Mouse (Mus musculus): ENCODE results near the gene Rraga. TPM values are rescaled to one million over a fixed set of nuclear protein-coding genes. Genes with fewer than 3 reads are reported as not detected.

Rraga gene
- total and polyA plus RNA-seq, 3 experiments: 9.6 to 182 (median 68.7) TPM

GRCm38 (mm10) chr4:86533406-86534090 lies 41.9 kb upstream of the Rraga start:
- Histone ChIP-seq H3K4me1 (ENCODE audit: control insufficient read depth in 1 of 2, insufficient read depth in 2 of 2, low read length in 2 of 2) (peaks cover 0 to 3% of the 10 kb centered on the region in 2 experiments; a peak in 1 of 4 replicates), H3K9ac (ENCODE audit: control insufficient read depth, low read depth, low read length, poor library complexity, severe bottlenecking) (no peak overlapping the region), H3K9me3 (replicated peaks; ENCODE audit: insufficient read depth, low read length) (no peaks in the 10 kb centered on the region), H3K79me2 (ENCODE audit: control insufficient read depth, insufficient read depth, low read length, poor library complexity) (no peaks in the 10 kb centered on the region), H3K27ac (ENCODE audit: control insufficient read depth, low read depth, low read length) (no peak overlapping the region), H3K4me3 (ENCODE audit: control insufficient read depth in 1 of 2, insufficient read depth in 1 of 2, low read depth in 2 of 2, low read length in 2 of 2) (no peak overlapping the region), H3K36me3 (ENCODE audit: control insufficient read depth in 1 of 2, insufficient read depth in 2 of 2, low read length in 2 of 2) (no peaks in the 10 kb centered on the region), H3K27me3 (ENCODE audit: control insufficient read depth in 1 of 2, insufficient read depth in 2 of 2, low read length in 2 of 2) (peaks cover 0 to 7% of the 10 kb centered on the region in 2 experiments; a peak in 3 of 4 replicates)
- TF ChIP-seq KAT2A (conservative IDR thresholded peaks at IDR 0.05; ENCODE audit: low read depth, low read length): no peak
- no peak for TF ChIP-seq ZMIZ1 (IDR thresholded peaks at IDR 0.05; ENCODE audit: low read depth, low read length)
- no peak for TF ChIP-seq ZKSCAN1 (IDR thresholded peaks at IDR 0.05; ENCODE audit: low read depth, low read length)
- no peak for TF ChIP-seq TAL1 (IDR thresholded peaks at IDR 0.05; ENCODE audit: low read length)
- TF ChIP-seq TCF12 (IDR thresholded peaks at IDR 0.05; ENCODE audit: low read depth, low read length): no peak
- TF ChIP-seq MXI1 (IDR thresholded peaks at IDR 0.05; ENCODE audit: low read depth, low read length): no peak
- TF ChIP-seq POLR2AphosphoS5 (IDR thresholded peaks at IDR 0.05; ENCODE audit: borderline replicate concordance, low read depth, low read length): no peak
- no peak for TF ChIP-seq UBTF (IDR thresholded peaks at IDR 0.05; ENCODE audit: borderline replicate concordance, insufficient read depth, low read depth, low read length)
- TF ChIP-seq MEF2A (IDR thresholded peaks at IDR 0.05; ENCODE audit: extremely low read depth, insufficient replicate concordance, low read depth, low read length, poor library complexity, severe bottlenecking): no peak
- TF ChIP-seq POLR2A (IDR thresholded peaks at IDR 0.05; ENCODE audit: control insufficient read depth in 1 of 2, insufficient read depth in 1 of 2, low read depth in 1 of 2, low read length in 2 of 2, poor library complexity in 1 of 2): no peak
- TF ChIP-seq BHLHE40 (IDR thresholded peaks at IDR 0.05; ENCODE audit: borderline replicate concordance, low read depth, low read length): no peak
- no peak for TF ChIP-seq RCOR1 (IDR thresholded peaks at IDR 0.05; ENCODE audit: low read depth, low read length)
- no peak for TF ChIP-seq SMC3 (IDR thresholded peaks at IDR 0.05; ENCODE audit: low read depth, low read length)
- TF ChIP-seq E2F4 (IDR thresholded peaks at IDR 0.05; ENCODE audit: borderline replicate concordance, low read depth, low read length): no peak
- no peak for TF ChIP-seq MYB (IDR thresholded peaks at IDR 0.05; ENCODE audit: low read depth, low read length)
- no peak for TF ChIP-seq SIN3A (IDR thresholded peaks at IDR 0.05; ENCODE audit: low read length)
- TF ChIP-seq TBP (IDR thresholded peaks at IDR 0.05; ENCODE audit: low read depth, low read length): no peak
- TF ChIP-seq NELFE (IDR thresholded peaks at IDR 0.05; ENCODE audit: low read depth, low read length): no peak
- TF ChIP-seq USF1 (IDR thresholded peaks at IDR 0.05; ENCODE audit: low read depth, low read length): no peak
- TF ChIP-seq NRF1 (IDR thresholded peaks at IDR 0.05; ENCODE audit: insufficient read depth, low read depth, low read length, poor library complexity, severe bottlenecking): no peak
- DNase-seq (ENCODE audit: low read depth, low spot score): no peak

All from MEL (cell line).